Mouse (Mus musculus) neural tube, embryonic 10.5 days (tissue): ENCODE measurements around the gene Gm6205.
"Not testable (repeated sequence)": the region's sequence is repeated elsewhere in the genome, so short reads cannot be mapped to it uniquely, and the experiment has no call there.

Experiments used
- DNase-seq: peaks from one replicate; pipeline ENCODE4 v3.0.0-alpha.2; 2017; ENCODE audit warnings: low spot score; ENCODE audit errors: extremely low spot score

Gm6205 gene

GRCm38 (mm10) chr5:94648082-94648481 is at the start of gene Gm6205:
Gene Gm6205 (plus strand): TSS chr5:94648382.
- not testable (repeated sequence) for DNase-seq

GRCm38 (mm10) chr5:94616242-94616641 is 31.9 kb upstream of the Gm6205 start, which contains the start of gene Gm3147:
Gene Gm3147 (minus strand): TSS chr5:94616342.
- not testable (repeated sequence) for DNase-seq

- not testable (repeated sequence) for DNase-seq
These were observed 24.5 kb upstream of the Gm6205 start, which contains the start of gene Gm6509 for GRCm38 (mm10) chr5:94623679-94624078. Gene Gm6509 (plus strand): TSS chr5:94623979.
